Mouse (Mus musculus) erythroblast, embryonic 14.5 days (primary cell): Measurements from ENCODE around the gene Eif2s2.

Source experiments
- GATA1 ChIP-seq: IDR thresholded peaks from 2 replicates; pipeline ENCODE4 v1.6.1; 2012; ENCODE audit warnings: low read length, inconsistent platforms, mixed read lengths
- TAL1 ChIP-seq: IDR thresholded peaks from 3 replicates; pipeline ENCODE4 v1.6.1; 2012; ENCODE audit warnings: low read length, inconsistent platforms, mixed read lengths

- no peak for TF ChIP-seq GATA1
- no peak for TF ChIP-seq TAL1
Measured at GRCm38 (mm10) chr2:154893045-154893385, 280 bp upstream of the Eif2s2 start.
